Mouse (Mus musculus): ENCODE measurements around the gene Fbxl7.
"Not testable (repeated sequence)": the region's sequence is repeated elsewhere in the genome, so short reads cannot be mapped to it uniquely, and the experiment has no call there.

Gene Fbxl7

GRCm38 (mm10) chr15:26812856-26813255 is 82.5 kb downstream of the Fbxl7 start:
- DNase-seq (ENCODE audit: low spot score): no peak

GRCm38 (mm10) chr15:26809569-26809968 is 85.8 kb downstream of the Fbxl7 start:
- DNase-seq (ENCODE audit: low spot score): no peak

GRCm38 (mm10) chr15:26804046-26804445 is 91.3 kb downstream of the Fbxl7 start:
- no peak for DNase-seq (ENCODE audit: low spot score)

- DNase-seq (ENCODE audit: low spot score): no peak
Measured at GRCm38 (mm10) chr15:26799457-26800021, 95.8 kb downstream of the Fbxl7 start.

DNA sequence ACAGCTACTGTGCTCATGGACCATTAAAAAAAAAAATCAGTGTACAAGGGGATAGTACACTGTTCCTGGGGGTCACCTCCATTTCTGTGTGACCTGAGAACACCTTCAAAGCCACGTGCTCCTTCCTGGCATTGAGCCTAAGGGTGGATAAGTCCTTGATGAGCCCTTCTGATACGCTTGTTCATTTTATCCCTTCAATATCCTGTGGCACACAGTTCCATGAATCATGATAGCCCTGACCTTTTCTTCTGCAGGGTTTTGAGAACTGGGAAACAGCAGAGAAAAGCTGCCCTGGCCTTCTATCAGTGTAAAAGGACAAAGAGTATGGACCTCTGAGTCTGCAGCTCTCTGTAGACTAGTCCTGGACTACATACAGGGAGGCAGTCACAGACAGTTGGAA is 99.4 kb downstream of the Fbxl7 start:
- no peak for DNase-seq (ENCODE audit: low spot score)

- DNase-seq (ENCODE audit: low spot score): no peak
Measured at GRCm38 (mm10) chr15:26795518-26795917, 99.9 kb downstream of the Fbxl7 start.

DNA sequence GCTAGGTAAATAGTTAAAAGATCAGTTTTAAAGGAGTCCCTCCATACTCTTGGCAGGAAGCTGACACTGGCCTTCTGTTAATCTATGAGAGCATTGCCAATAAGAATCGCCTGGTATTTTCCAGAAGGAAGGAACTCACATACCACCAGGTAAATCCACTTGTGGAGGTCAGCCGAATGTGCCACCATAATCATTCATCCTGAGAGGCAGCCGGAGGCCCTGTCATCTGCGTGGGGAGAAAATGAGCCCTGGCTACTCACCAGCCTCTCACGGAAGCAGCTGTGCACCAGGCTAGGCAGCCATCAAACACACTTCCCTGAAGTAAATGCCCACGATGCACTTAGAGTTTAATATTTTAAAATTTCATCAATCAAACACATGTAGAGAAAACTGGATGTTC is 108.2 kb downstream of the Fbxl7 start:
- DNase-seq (ENCODE audit: low spot score): no peak

DNA sequence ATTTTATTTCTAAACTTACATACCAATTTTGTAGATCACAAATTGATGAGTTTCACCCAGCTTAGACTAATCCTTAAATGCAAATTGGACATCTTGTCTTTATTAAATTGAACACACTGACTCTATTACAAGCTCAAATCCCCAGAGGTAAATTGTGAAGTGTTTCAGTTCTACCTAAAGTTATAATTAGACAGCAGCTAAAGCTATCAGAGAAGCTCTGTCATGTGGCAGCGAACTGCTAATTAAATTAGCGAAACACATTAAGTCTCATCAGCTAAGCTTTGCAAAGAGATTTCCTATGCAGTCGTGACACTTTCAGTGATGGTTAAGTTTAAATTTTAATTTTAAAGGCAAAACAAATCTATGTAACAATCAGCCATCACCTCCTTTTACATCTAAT is 114.8 kb downstream of the Fbxl7 start:
- no peak for DNase-seq (ENCODE audit: low spot score)

GRCm38 (mm10) chr15:26779129-26779528 is 116.3 kb downstream of the Fbxl7 start:
- peak; percentile 17 for DNase-seq (ENCODE audit: low spot score)

GRCm38 (mm10) chr15:26775720-26776119 is 119.7 kb downstream of the Fbxl7 start:
- DNase-seq (ENCODE audit: low spot score): no peak

GRCm38 (mm10) chr15:26774895-26775294 is 120.5 kb downstream of the Fbxl7 start:
- peak; percentile 8 for DNase-seq (ENCODE audit: low spot score)

- no peak for DNase-seq (ENCODE audit: low spot score)
Measured at GRCm38 (mm10) chr15:26761651-26762050, 133.7 kb downstream of the Fbxl7 start.

DNA sequence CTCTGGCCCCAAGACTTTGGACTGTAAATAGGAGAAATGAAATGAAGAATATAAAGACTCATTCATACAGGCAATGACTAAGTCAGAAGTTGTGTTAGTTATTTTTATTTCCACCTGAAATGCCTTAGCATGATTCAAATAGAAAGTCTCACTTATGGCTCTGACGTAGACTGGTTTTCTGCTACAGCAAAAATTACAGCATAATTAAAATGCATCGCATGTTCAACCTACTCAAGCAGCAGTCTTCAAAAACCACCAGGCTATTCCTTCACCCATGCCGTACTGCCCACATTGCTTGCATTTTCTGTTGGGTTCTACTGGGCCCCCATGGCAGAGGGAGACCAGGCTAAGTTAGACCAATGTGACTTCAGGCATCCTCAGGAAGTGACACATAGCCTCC is 146.9 kb downstream of the Fbxl7 start:
- DNase-seq (ENCODE audit: low spot score): no peak

GRCm38 (mm10) chr15:26732366-26732765 is 163.0 kb downstream of the Fbxl7 start:
- DNase-seq (ENCODE audit: low spot score): no peak

- DNase-seq (ENCODE audit: low spot score): no peak
Measured at GRCm38 (mm10) chr15:26730760-26731159, 164.6 kb downstream of the Fbxl7 start.

DNA sequence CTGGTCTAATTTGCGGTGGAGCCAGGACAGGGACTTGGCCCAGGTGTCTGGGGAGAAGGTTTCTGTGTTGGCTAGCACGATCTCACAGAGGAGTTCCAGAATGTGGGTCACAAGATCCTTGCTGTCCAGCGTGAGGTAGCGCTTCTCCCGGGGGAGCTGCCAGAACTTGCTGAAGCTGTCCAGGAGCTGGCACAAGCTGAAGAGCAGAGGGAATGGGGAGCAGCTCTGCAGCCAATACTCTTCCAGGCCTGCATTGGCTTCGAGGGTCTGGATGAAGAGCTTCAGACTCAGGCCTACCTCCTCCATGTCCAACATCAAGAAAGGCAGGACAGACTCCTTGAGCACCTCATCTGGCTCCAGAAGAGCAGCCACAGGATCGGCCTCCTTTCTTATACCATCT is 166.0 kb downstream of the Fbxl7 start:
- not testable (repeated sequence) for DNase-seq (ENCODE audit: low spot score)

DNA sequence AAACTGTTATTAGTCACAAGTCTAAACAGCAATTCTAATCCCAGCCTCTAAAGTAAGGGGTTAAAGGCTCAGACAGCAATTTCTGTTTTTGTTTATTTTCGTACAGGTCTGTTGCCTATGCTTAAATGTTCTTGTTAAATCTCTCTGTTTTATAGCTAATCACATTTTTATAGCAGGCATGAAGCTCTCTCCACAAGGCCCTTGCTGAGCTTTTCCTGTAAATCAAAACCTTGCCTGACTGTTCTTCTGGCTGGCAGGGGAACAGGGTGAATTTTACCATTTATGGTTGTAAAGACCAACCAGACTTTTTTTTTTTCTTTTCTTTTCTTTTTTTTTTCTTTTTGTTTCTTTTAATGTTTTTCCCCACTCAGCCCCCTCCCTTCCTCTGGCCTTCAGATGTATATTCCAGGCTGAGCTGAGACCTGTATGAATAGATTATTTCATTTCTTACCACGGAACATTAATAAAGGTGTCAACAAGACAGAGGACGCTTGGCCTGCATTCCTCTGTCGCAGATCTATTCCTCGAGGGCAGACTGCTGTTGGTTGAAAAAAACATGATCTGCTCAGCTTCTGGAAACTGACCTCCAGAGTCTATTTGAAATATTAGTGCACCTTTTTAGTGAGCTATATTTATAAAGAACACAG is 176.9 kb downstream of the Fbxl7 start:
- DNase-seq (ENCODE audit: low spot score): no peak

DNA sequence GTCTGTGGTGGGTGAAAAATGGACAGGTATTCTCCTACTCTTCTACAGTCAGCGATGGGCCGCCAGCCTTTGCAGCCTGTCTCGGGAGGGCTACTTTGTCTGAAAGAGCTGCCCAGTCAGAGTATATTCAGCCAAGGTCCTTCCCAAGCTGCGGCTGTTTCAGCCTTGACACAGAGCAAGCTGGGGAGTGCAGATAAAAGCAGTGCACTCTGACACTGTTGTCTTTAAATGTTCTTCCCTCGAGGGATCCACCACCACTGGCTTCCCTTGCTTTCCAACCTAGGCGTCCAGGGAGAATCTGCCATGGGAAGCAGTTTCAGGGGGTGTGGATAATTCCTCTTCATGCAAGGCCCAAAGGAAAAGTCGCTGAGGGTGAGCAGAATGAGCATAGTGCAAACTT is 177.4 kb downstream of the Fbxl7 start:
- DNase-seq (ENCODE audit: low spot score): no peak

GRCm38 (mm10) chr15:26716181-26716580 is 179.2 kb downstream of the Fbxl7 start:
- no peak for DNase-seq (ENCODE audit: low spot score)

DNA sequence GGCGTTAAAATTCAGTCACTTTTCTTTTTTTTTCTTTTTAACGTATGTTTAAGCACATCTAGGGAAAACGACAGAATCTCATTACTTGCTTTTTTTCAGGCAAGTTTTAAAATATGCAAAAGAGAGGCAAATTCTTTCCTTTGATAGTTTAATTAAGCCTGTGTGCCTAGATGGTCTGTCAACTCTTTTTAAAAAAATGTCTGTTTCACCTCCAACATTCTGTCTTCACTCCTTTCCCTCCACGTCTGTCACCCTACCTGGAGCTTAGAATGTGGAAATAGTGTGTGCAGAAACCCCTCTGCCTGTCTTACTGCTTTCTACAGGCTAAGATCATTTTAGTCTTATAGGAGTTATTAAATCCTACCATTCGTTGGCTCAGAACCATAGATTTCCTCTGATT is 179.7 kb downstream of the Fbxl7 start:
- no peak for DNase-seq (ENCODE audit: low spot score)

- DNase-seq (ENCODE audit: low spot score): no peak
Measured at GRCm38 (mm10) chr15:26712271-26712670, 183.1 kb downstream of the Fbxl7 start.

DNA sequence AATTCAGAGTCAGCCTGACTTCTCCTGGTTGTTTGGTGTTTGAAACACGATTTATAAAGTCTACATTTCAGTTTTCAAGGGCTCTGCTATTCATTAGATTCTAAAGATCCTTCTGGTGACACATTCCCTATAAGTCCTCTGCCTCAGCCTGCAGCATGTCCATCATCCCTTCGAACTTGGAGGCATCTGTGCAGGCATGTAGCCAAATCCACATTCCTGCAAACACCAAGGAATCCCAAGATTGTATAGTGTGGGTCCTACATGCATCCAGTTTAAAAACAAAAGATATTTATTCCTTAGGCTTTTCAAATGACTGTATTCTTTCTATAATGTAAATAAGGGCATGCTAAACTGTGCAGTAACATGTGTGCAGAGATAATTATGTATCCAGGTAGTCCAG is 190.4 kb downstream of the Fbxl7 start:
- no peak for DNase-seq (ENCODE audit: low spot score)

- no peak for DNase-seq (ENCODE audit: low spot score)
Measured at GRCm38 (mm10) chr15:26703156-26703840, 192.1 kb downstream of the Fbxl7 start.
